Mouse (Mus musculus) testis, adult 10 weeks (tissue): ENCODE data around the gene Tmem52. TPM values are rescaled to one million over a fixed set of nuclear protein-coding genes. Genes with fewer than 3 reads are reported as not detected.

Source experiments
- polyA plus RNA-seq: library from polyadenylated mRNA; stranded (reverse); fragments of 350-450 nt; fragmentation: Illumina TruSeq; extraction: RNeasy Lipid Tissue Mini Kit (QIAGEN cat#74804); gene quantifications from one replicate; pipeline ENCODE4 v1.2.3, GENCODE M21; 2014; ENCODE audit warnings: low read depth, low replicate concordance

Tmem52 gene
- not detected for polyA plus RNA-seq

GRCm38 (mm10) chr4:155468952-155469351, at the start of gene Tmem52:
TSS of gene Tmem52 (plus strand) at chr4:155469114.

GRCm38 (mm10) chr4:155490990-155491504, 22.1 kb downstream of the Tmem52 start, which contains the start of gene Gnb1:
TSS of gene Gnb1 (plus strand) at chr4:155491361.

Other genes starting within 250 kb of the Tmem52 start
- gene Ski, start 246.5 kb upstream of the Tmem52 start, polyA plus RNA-seq, result 5.8 TPM
- gene Faap20, start 219.3 kb upstream of the Tmem52 start, polyA plus RNA-seq, result 0.64 TPM
- 1.0 TPM for gene Prkcz, start 107.8 kb upstream of the Tmem52 start, polyA plus RNA-seq
- not detected for gene Gabrd, start 71.0 kb upstream of the Tmem52 start, polyA plus RNA-seq
- gene Cfap74, start 59.9 kb upstream of the Tmem52 start, polyA plus RNA-seq, result 24.6 TPM
- 78.4 TPM for gene Gnb1, start 22.2 kb downstream of the Tmem52 start, polyA plus RNA-seq
- gene Nadk, start 93.3 kb downstream of the Tmem52 start, polyA plus RNA-seq, result 20.0 TPM
- gene Slc35e2, start 132.3 kb downstream of the Tmem52 start, polyA plus RNA-seq, result 5.4 TPM
- 73.4 TPM for gene Cdk11b, start 155.7 kb downstream of the Tmem52 start, polyA plus RNA-seq
- gene Gm10563, start 176.3 kb downstream of the Tmem52 start, polyA plus RNA-seq, result not detected
- 0.27 TPM for gene Mmp23, start 184.3 kb downstream of the Tmem52 start, polyA plus RNA-seq
- gene Mib2, start 200.1 kb downstream of the Tmem52 start, polyA plus RNA-seq, result 1.5 TPM
- not detected for gene Fndc10, start 225.2 kb downstream of the Tmem52 start, polyA plus RNA-seq
- gene Ssu72, start 235.7 kb downstream of the Tmem52 start, polyA plus RNA-seq, result 45.1 TPM